Mouse (Mus musculus) liver, embryonic 14.5 days (tissue): ENCODE data around the gene Gadl1.

Source experiments
- CTCF ChIP-seq: IDR thresholded peaks from 2 replicates; pipeline ENCODE4 v1.5.1; 2016; ENCODE audit warnings: antibody characterized with exemption, low read depth, control low read depth
- EP300 ChIP-seq: IDR thresholded peaks from 2 replicates; pipeline ENCODE4 v1.6.1; 2016; ENCODE audit warnings: antibody characterized with exemption, low read depth

- TF ChIP-seq CTCF (no peak), EP300 (no peak)
These were observed 182.7 kb downstream of the Gadl1 start for GRCm38 (mm10) chr9:116091921-116092320.
